Mouse (Mus musculus): Measurements from ENCODE around the gene Il2ra. TPM values are rescaled to one million over a fixed set of nuclear protein-coding genes. Genes with fewer than 3 reads are reported as not detected.

Gene Il2ra
- total and polyA plus RNA-seq, 2 experiments from 2014 or later: 0.04 TPM; not detected in 1

- Histone ChIP-seq H3K4me2 (ENCODE audit: low read depth, low read length) (no peak overlapping the region), H3K4me1 (ENCODE audit: insufficient read depth, low read length) (no peaks in the 10 kb centered on the region), H3K9ac (replicated peaks; ENCODE audit: low read length) (no peak overlapping the region), H3K27ac (no peak overlapping the region), H3K4me3 (ENCODE audit: low read length) (no peak overlapping the region), H3K9me3 (ENCODE audit: low read length) (no peaks in the 10 kb centered on the region), H3K27me3 (ENCODE audit: insufficient read depth, low read length) (no peaks in the 10 kb centered on the region), H3K36me3 (ENCODE audit: insufficient read depth, low read length) (no peaks in the 10 kb centered on the region)
- ATAC-seq: no peak
- WGBS: 89% methylated on average over 9 of the region's 9 CpGs
- no peak for DNase-seq (ENCODE audit: low spot score)
- no peak for TF ChIP-seq CTCF (IDR thresholded peaks at IDR 0.05; ENCODE audit: low read depth)
Observed at GRCm38 (mm10) chr2:11722564-11722963, 80.0 kb downstream of the Il2ra start.

- WGBS: 94% methylated on average over 5 of the region's 5 CpGs
- Histone ChIP-seq H3K4me2 (ENCODE audit: low read depth, low read length) (no peak overlapping the region), H3K4me1 (ENCODE audit: insufficient read depth, low read length) (no peaks in the 10 kb centered on the region), H3K36me3 (ENCODE audit: insufficient read depth, low read length) (no peaks in the 10 kb centered on the region), H3K27ac (no peak overlapping the region), H3K4me3 (ENCODE audit: low read length) (no peak overlapping the region), H3K9ac (replicated peaks; ENCODE audit: low read length) (no peak overlapping the region), H3K27me3 (ENCODE audit: insufficient read depth, low read length) (no peaks in the 10 kb centered on the region), H3K9me3 (ENCODE audit: low read length) (no peaks in the 10 kb centered on the region)
- ATAC-seq (no peak), DNase-seq (ENCODE audit: low spot score) (no peak)
- no peak for TF ChIP-seq CTCF (IDR thresholded peaks at IDR 0.05; ENCODE audit: low read depth)
Observed at GRCm38 (mm10) chr2:11727574-11727973, 85.0 kb downstream of the Il2ra start.

GRCm38 (mm10) chr2:11729091-11729490, 86.5 kb downstream of the Il2ra start:
- H3K4me1 ChIP-seq (ENCODE audit: insufficient read depth, low read length): no peaks in the 10 kb centered on the region
- no peak overlapping the region for H3K9ac ChIP-seq (replicated peaks; ENCODE audit: low read length)
- DNase-seq (ENCODE audit: low spot score) (no peak), ATAC-seq (no peak)
- no peaks in the 10 kb centered on the region for H3K9me3 ChIP-seq (ENCODE audit: low read length)
- H3K27ac ChIP-seq: no peak overlapping the region
- H3K36me3 ChIP-seq (ENCODE audit: insufficient read depth, low read length): no peaks in the 10 kb centered on the region
- WGBS: 67% methylated on average over 3 of the region's 3 CpGs
- no peaks in the 10 kb centered on the region for H3K27me3 ChIP-seq (ENCODE audit: insufficient read depth, low read length)
- no peak for TF ChIP-seq CTCF (IDR thresholded peaks at IDR 0.05; ENCODE audit: low read depth)
- H3K4me3 ChIP-seq (ENCODE audit: low read length): no peak overlapping the region
- H3K4me2 ChIP-seq (ENCODE audit: low read depth, low read length): no peak overlapping the region

- Histone ChIP-seq H3K27me3 (ENCODE audit: insufficient read depth, low read length) (no peaks in the 10 kb centered on the region), H3K4me1 (ENCODE audit: insufficient read depth, low read length) (no peaks in the 10 kb centered on the region), H3K9ac (replicated peaks; ENCODE audit: low read length) (no peak overlapping the region), H3K4me2 (ENCODE audit: low read depth, low read length) (no peak overlapping the region), H3K27ac (no peak overlapping the region), H3K36me3 (ENCODE audit: insufficient read depth, low read length) (no peaks in the 10 kb centered on the region; the same call in 1 of the 2 replicates), H3K9me3 (ENCODE audit: low read length) (no peaks in the 10 kb centered on the region), H3K4me3 (ENCODE audit: low read length) (no peak overlapping the region)
- 47% methylated on average over 5 of the region's 5 CpGs for WGBS
- TF ChIP-seq CTCF (IDR thresholded peaks at IDR 0.05; ENCODE audit: low read depth): no peak
- DNase-seq (ENCODE audit: low spot score) (no peak), ATAC-seq (peak; percentile 67; the same call in 1 of the 2 replicates)
Observed at GRCm38 (mm10) chr2:11732978-11733377, 90.4 kb downstream of the Il2ra start.

GRCm38 (mm10) chr2:11735853-11736252, 93.2 kb downstream of the Il2ra start:
- H3K27me3 ChIP-seq (ENCODE audit: insufficient read depth, low read length): no peaks in the 10 kb centered on the region
- H3K4me3 ChIP-seq (ENCODE audit: low read length): no peak overlapping the region
- H3K4me2 ChIP-seq (ENCODE audit: low read depth, low read length): no peak overlapping the region
- peaks cover 13% of the 10 kb centered on the region for H3K36me3 ChIP-seq (ENCODE audit: insufficient read depth, low read length)
- DNase-seq (ENCODE audit: low spot score): no peak
- no peaks in the 10 kb centered on the region for H3K4me1 ChIP-seq (ENCODE audit: insufficient read depth, low read length)
- TF ChIP-seq CTCF (IDR thresholded peaks at IDR 0.05; ENCODE audit: low read depth): no peak
- no peak overlapping the region for H3K27ac ChIP-seq
- H3K9me3 ChIP-seq (ENCODE audit: low read length): no peaks in the 10 kb centered on the region
- no peak overlapping the region for H3K9ac ChIP-seq (replicated peaks; ENCODE audit: low read length)
- WGBS: 84% methylated on average over 6 of the region's 6 CpGs
- no peak for ATAC-seq

- Histone ChIP-seq H3K36me3 (ENCODE audit: insufficient read depth, low read length) (peaks cover 40% of the 10 kb centered on the region), H3K4me1 (ENCODE audit: insufficient read depth, low read length) (no peaks in the 10 kb centered on the region), H3K9me3 (ENCODE audit: low read length) (no peaks in the 10 kb centered on the region), H3K27ac (no peak overlapping the region), H3K4me3 (ENCODE audit: low read length) (no peak overlapping the region), H3K27me3 (ENCODE audit: insufficient read depth, low read length) (no peaks in the 10 kb centered on the region), H3K4me2 (ENCODE audit: low read depth, low read length) (no peak overlapping the region), H3K9ac (replicated peaks; ENCODE audit: low read length) (no peak overlapping the region)
- WGBS: 87% methylated on average over 3 of the region's 3 CpGs
- 0 out of 2 replicates have a peak, but pooled peaks have one; percentile 41 for ATAC-seq
- no peak for TF ChIP-seq CTCF (IDR thresholded peaks at IDR 0.05; ENCODE audit: low read depth)
- DNase-seq (ENCODE audit: low spot score): no peak
Observed at GRCm38 (mm10) chr2:11738794-11739193, 96.2 kb downstream of the Il2ra start.

GRCm38 (mm10) chr2:11739516-11740051, 97.0 kb downstream of the Il2ra start:
- Histone ChIP-seq H3K27ac (no peak overlapping the region), H3K9me3 (ENCODE audit: low read length) (no peaks in the 10 kb centered on the region), H3K4me2 (ENCODE audit: low read depth, low read length) (no peak overlapping the region), H3K27me3 (ENCODE audit: insufficient read depth, low read length) (no peaks in the 10 kb centered on the region), H3K36me3 (ENCODE audit: insufficient read depth, low read length) (peaks cover 40% of the 10 kb centered on the region), H3K9ac (replicated peaks; ENCODE audit: low read length) (no peak overlapping the region), H3K4me1 (ENCODE audit: insufficient read depth, low read length) (no peaks in the 10 kb centered on the region), H3K4me3 (ENCODE audit: low read length) (no peak overlapping the region)
- TF ChIP-seq CTCF (IDR thresholded peaks at IDR 0.05; ENCODE audit: low read depth): no peak
- WGBS: 94% methylated on average over 4 of the region's 4 CpGs
- no peak for ATAC-seq
- no peak for DNase-seq (ENCODE audit: low spot score)

Other genes starting within 250 kb of the Il2ra start
- gene Pfkfb3, start 88.7 kb upstream of the Il2ra start, total RNA-seq (2014; rRNA removed): 15.6 and 21.3 TPM in 2 replicates
- 18.5 and 19.6 TPM in 2 replicates for gene Pfkfb3, start 88.7 kb upstream of the Il2ra start, polyA plus RNA-seq (2015; fragmentation: Nextera tagmentation; extraction: Ambion mirVana)
- 57.3 and 59.5 TPM in 2 replicates for gene Rbm17, start 38.7 kb upstream of the Il2ra start, total RNA-seq (2014; rRNA removed)
- 127 and 128 TPM in 2 replicates for gene Rbm17, start 38.7 kb upstream of the Il2ra start, polyA plus RNA-seq (2015; fragmentation: Nextera tagmentation; extraction: Ambion mirVana)
- not detected in 2 replicates for gene Gm17490, start 16.5 kb upstream of the Il2ra start, total RNA-seq (2014; rRNA removed)
- gene Gm17490, start 16.5 kb upstream of the Il2ra start, polyA plus RNA-seq (2015; fragmentation: Nextera tagmentation; extraction: Ambion mirVana): not detected in 2 replicates
- 0.47 and 1.1 TPM in 2 replicates for gene Il15ra, start 62.5 kb downstream of the Il2ra start, total RNA-seq (2014; rRNA removed)
- gene Il15ra, start 62.5 kb downstream of the Il2ra start, polyA plus RNA-seq (2015; fragmentation: Nextera tagmentation; extraction: Ambion mirVana): 2.0 and 2.5 TPM in 2 replicates
- 85.1 and 102 TPM in 2 replicates for gene Fbh1, start 134.8 kb downstream of the Il2ra start, total RNA-seq (2014; rRNA removed)
- 85.0 and 85.7 TPM in 2 replicates for gene Fbh1, start 134.8 kb downstream of the Il2ra start, polyA plus RNA-seq (2015; fragmentation: Nextera tagmentation; extraction: Ambion mirVana)
- 42.6 and 43.4 TPM in 2 replicates for gene Ankrd16, start 135.1 kb downstream of the Il2ra start, total RNA-seq (2014; rRNA removed)
- gene Ankrd16, start 135.1 kb downstream of the Il2ra start, polyA plus RNA-seq (2015; fragmentation: Nextera tagmentation; extraction: Ambion mirVana): 35.7 and 36.7 TPM in 2 replicates

Measured in hindbrain, postnatal 0 days (tissue).